Mouse (Mus musculus): Measurements from ENCODE around the gene Hoxb13. TPM values are rescaled to one million over a fixed set of nuclear protein-coding genes. Genes with fewer than 3 reads are reported as not detected.

The Hoxb13 gene
- total RNA-seq, 2 experiments from 2014 or later = not detected

- no peak for DNase-seq
- H3K4me3 ChIP-seq = no peak overlapping the region
- TF ChIP-seq CTCF (IDR thresholded peaks at IDR 0.05) = no peak
- H3K27ac ChIP-seq = no peak overlapping the region
- intact Hi-C loops (cut with DNase I) = no loop called here
These were observed 18.1 kb upstream of the Hoxb13 start for GRCm38 (mm10) chr11:96175951-96176530.

- intact Hi-C loops (cut with DNase I) = no loop called here
- TF ChIP-seq CTCF (IDR thresholded peaks at IDR 0.05) = no peak
- no peak for DNase-seq
- Histone ChIP-seq H3K27ac (no peak overlapping the region), H3K4me3 (no peak overlapping the region)
These were observed 17.3 kb upstream of the Hoxb13 start for GRCm38 (mm10) chr11:96176841-96177240.

DNA sequence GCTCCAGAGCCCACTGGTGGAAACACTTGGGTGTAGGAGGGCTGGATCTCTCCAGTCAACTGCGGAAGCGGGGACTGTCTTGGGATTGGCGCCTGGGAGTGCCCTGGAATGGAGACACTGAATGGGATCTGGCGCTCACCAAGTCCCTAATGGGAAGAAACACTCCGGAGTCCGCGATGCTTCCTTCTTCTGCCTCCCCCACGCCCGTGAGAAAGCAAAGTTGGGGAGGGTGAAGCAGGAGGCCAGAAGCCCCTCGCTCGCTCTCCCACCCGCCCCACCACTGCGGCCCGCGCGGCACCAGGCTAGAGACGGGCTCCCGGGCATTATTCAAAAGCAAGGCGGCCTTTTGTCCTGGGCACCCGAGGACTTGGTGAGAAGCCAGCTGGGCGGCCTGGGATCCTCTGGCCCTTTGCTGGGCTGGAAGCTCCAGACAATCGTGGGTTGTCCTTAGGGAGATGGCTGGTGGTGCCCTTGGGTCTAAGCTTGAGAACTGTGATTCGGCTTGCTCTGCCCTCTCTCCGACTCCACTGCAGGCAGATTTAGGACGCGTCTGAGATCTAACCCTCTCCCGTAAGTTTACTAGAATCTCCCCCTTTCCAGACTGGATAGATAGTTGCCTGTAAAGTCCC is 16.5 kb upstream of the Hoxb13 start:
- no peak overlapping the region for H3K27ac ChIP-seq
- TF ChIP-seq CTCF (IDR thresholded peaks at IDR 0.05) = no peak
- no peak for DNase-seq
- no peak overlapping the region for H3K4me3 ChIP-seq
- intact Hi-C loops (cut with DNase I) = no loop called here

GRCm38 (mm10) chr11:96178356-96178755 is 15.8 kb upstream of the Hoxb13 start:
- intact Hi-C loops (cut with DNase I) = no loop called here
- no peak for DNase-seq
- TF ChIP-seq CTCF (IDR thresholded peaks at IDR 0.05) = no peak
- no peak overlapping the region for H3K4me3 ChIP-seq
- H3K27ac ChIP-seq = no peak overlapping the region

DNA sequence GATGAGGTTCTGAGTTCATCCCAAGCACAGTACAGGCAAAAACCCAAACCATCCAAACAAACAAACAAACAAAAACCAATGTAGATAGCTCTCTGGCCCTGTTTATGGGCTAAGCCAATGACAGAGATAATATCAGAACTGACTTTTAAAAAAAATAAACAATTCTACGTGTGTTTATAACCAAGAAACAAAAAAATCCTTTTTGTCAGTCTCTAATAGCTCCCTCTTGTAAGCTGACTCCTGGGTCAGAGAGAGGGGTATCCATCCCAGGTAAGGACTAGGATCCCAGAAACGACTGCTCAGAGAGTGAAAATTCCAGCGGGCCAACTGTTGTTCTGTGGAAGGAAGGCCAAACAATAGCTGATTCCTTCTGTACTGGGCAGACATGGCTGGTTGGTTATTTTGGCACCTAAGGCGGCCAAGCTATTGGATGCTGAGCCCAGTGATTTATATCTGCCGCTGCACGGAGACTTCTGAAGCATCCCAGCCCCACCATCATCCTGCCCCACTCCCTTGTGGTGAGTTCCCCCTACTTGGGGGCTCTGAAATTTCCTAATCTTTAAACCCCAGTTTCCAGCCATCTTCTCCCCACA is 15.1 kb upstream of the Hoxb13 start:
- no peak for TF ChIP-seq CTCF (IDR thresholded peaks at IDR 0.05)
- no peak overlapping the region for H3K4me3 ChIP-seq
- no peak for DNase-seq
- H3K27ac ChIP-seq = no peak overlapping the region
- intact Hi-C loops (cut with DNase I) = no loop called here

DNA sequence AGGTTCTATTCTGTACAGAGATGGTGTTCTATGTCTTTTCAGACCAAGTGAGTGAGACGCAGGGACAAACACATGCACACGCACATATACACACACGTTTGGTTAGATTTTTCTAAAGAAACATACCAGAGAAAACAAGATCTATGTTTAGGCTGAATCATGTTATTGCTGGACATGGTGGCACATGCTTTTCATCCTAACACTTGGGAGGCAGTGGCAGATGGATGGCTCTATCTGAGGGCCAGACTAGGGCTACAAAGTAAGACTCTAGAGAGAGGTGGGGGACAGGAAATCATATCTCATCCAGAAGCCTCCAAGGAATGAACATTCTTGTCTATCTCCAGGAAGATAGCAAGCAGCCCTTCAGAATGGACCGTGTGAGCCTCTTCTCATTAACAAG is 13.1 kb upstream of the Hoxb13 start:
- no peak overlapping the region for H3K27ac ChIP-seq
- TF ChIP-seq CTCF (IDR thresholded peaks at IDR 0.05) = no peak
- intact Hi-C loops (cut with DNase I) = no loop called here
- DNase-seq = no peak
- H3K4me3 ChIP-seq = no peak overlapping the region

GRCm38 (mm10) chr11:96184233-96184632 is 9.9 kb upstream of the Hoxb13 start:
- TF ChIP-seq CTCF (IDR thresholded peaks at IDR 0.05) = no peak
- Histone ChIP-seq H3K4me3 (no peak overlapping the region), H3K27ac (no peak overlapping the region)
- DNase-seq = no peak
- intact Hi-C loops (cut with DNase I) = no loop called here

DNA sequence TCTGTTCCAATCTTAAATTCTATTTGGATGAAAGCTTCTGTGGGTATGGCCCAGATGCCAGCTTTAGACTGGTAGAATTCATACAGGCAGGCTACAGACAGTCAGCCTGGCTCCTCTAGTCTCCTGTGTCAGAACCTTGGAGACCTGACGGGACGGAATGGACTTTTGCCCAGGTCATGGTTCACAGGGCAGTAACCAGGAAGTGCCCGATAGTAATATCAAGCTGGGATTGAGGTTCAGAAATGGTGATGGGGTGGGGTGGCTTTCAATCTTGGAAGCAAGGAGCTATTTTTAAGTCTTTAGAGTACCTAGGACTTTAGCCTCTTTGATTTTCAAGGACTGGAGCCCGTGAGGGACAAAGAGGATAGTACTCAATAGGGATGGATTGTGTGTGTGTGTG is 6.8 kb upstream of the Hoxb13 start:
- intact Hi-C loops (cut with DNase I) = no loop called here
- H3K4me3 ChIP-seq = no peak overlapping the region
- TF ChIP-seq CTCF (IDR thresholded peaks at IDR 0.05) = no peak
- no peak overlapping the region for H3K27ac ChIP-seq
- no peak for DNase-seq

GRCm38 (mm10) chr11:96189810-96190522 is 4.2 kb upstream of the Hoxb13 start:
- intact Hi-C loops (cut with DNase I) = no loop called here
- DNase-seq = no peak
- Histone ChIP-seq H3K4me3 (no peak overlapping the region), H3K27ac (no peak overlapping the region)
- TF ChIP-seq CTCF (IDR thresholded peaks at IDR 0.05) = no peak

DNA sequence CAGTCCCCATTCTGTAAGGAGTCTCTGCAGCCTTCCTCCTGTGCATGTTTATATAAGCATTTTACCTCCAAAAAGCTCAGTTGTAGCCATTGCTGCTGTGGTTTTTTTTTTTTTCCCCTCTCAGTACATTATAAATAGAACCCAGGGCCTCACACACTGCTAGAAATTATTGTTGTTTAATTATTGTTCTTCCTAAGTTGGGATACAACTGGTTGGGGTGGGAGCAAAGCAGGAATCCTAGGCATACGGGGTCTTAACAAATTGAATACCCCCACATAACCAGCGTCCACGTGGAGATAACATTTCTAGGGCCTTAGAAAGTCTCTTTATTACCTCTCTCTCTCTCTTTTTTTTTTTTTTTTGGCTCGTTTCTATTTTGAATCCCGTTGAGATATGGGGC is 3.0 kb upstream of the Hoxb13 start:
- intact Hi-C loops (cut with DNase I) = no loop called here
- DNase-seq = no peak
- Histone ChIP-seq H3K27ac (no peak overlapping the region), H3K4me3 (no peak overlapping the region)
- TF ChIP-seq CTCF (IDR thresholded peaks at IDR 0.05) = no peak

- TF ChIP-seq CTCF (IDR thresholded peaks at IDR 0.05) = no peak
- DNase-seq = no peak
- Histone ChIP-seq H3K4me3 (peak overlapping the region; percentile 32), H3K27ac (no peak overlapping the region)
- intact Hi-C loops (cut with DNase I) = no loop called here
These were observed 240 bp downstream of the Hoxb13 start for GRCm38 (mm10) chr11:96194401-96194710.

DNA sequence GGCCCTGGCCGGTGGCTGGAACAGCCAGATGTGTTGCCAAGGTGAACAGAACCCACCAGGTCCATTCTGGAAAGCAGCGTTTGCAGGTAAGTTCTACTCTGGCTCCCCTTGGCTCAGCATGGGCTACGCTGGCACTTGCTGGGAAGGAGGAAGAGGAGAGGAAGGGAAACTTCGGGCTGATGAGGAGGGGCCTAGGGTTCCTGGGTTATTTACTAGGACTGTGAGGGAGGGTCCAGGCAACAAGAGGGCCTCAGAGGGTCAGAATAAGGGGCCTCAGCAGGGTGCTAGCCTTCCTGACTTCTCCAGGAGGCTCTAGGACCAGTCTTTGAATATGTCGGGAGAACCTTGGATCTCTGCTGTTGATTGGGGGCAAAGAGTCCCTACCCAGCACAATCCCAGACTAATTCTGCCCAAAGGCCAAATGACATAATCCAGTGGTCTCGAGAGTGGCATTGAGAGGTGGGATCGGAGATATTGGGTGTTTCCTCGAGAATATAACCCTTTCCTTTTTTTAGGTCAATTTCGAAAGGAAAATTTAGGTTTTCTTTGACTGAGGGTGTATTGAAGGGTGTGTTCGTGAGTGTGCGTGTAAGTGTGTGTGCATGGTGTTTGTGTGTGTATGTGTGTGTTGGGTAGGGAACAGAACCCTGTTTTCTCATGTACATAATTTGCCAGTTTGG is 985 bp downstream of the Hoxb13 start:
- Histone ChIP-seq H3K27ac (no peak overlapping the region), H3K4me3 (no peak overlapping the region)
- TF ChIP-seq CTCF (IDR thresholded peaks at IDR 0.05) = no peak
- intact Hi-C loops (cut with DNase I) = no loop called here
- DNase-seq = no peak

- no peak overlapping the region for H3K4me3 ChIP-seq
- H3K27ac ChIP-seq = no peak overlapping the region
- intact Hi-C loops (cut with DNase I) = no loop called here
- no peak for TF ChIP-seq CTCF (IDR thresholded peaks at IDR 0.05)
- DNase-seq = no peak
These were observed 1.7 kb downstream of the Hoxb13 start for GRCm38 (mm10) chr11:96195769-96196280.
